Mouse (Mus musculus): Measurements from ENCODE around the gene Taar8c. TPM values are rescaled to one million over a fixed set of nuclear protein-coding genes. Genes with fewer than 3 reads are reported as not detected.

The Taar8c gene
- polyA plus RNA-seq, 1 experiment from 2014 or later: not detected

- Histone ChIP-seq H3K9me3 (replicated peaks) (no peaks in the 10 kb centered on the region), H3K27ac (ENCODE audit: poor library complexity, severe bottlenecking) (no peak overlapping the region), H3K9ac (no peak overlapping the region), H3K27me3 (replicated peaks) (no peaks in the 10 kb centered on the region), H3K36me3 (no peaks in the 10 kb centered on the region), H3K4me1 (replicated peaks) (no peaks in the 10 kb centered on the region), H3K4me3 (no peak overlapping the region), H3K4me2 (no peak overlapping the region)
- ATAC-seq (ENCODE audit: insufficient number of reproducible peaks, low FRiP score): no peak
- WGBS: 83% methylated on average over 3 of the region's 3 CpGs
Observed at GRCm38 (mm10) chr10:24058986-24059385, 42.7 kb downstream of the Taar8c start.

- Histone ChIP-seq H3K36me3 (no peaks in the 10 kb centered on the region), H3K27ac (ENCODE audit: poor library complexity, severe bottlenecking) (no peak overlapping the region), H3K9ac (no peak overlapping the region), H3K27me3 (replicated peaks) (no peaks in the 10 kb centered on the region), H3K4me1 (replicated peaks) (no peaks in the 10 kb centered on the region), H3K4me3 (no peak overlapping the region), H3K9me3 (replicated peaks) (no peaks in the 10 kb centered on the region), H3K4me2 (no peak overlapping the region)
- 22% methylated on average over 5 of the region's 5 CpGs for WGBS
- ATAC-seq (ENCODE audit: insufficient number of reproducible peaks, low FRiP score): no peak
Observed at GRCm38 (mm10) chr10:24052039-24052438, 49.7 kb downstream of the Taar8c start.

Other genes starting within 250 kb of the Taar8c start
- gene Vnn1, start 207.2 kb downstream of the Taar8c start, polyA plus RNA-seq (2016; fragmentation: Nextera tagmentation; extraction: Ambion mirVana): 6.9 and 7.0 TPM in 2 replicates
- gene Taar1, start 181.6 kb downstream of the Taar8c start, polyA plus RNA-seq (2016; fragmentation: Nextera tagmentation; extraction: Ambion mirVana): not detected in 2 replicates
- not detected in 2 replicates for gene Taar2, start 163.3 kb downstream of the Taar8c start, polyA plus RNA-seq (2016; fragmentation: Nextera tagmentation; extraction: Ambion mirVana)
- not detected in 2 replicates for gene Taar3, start 152.4 kb downstream of the Taar8c start, polyA plus RNA-seq (2016; fragmentation: Nextera tagmentation; extraction: Ambion mirVana)
- not detected in 2 replicates for gene Taar4, start 141.4 kb downstream of the Taar8c start, polyA plus RNA-seq (2016; fragmentation: Nextera tagmentation; extraction: Ambion mirVana)
- not detected in 2 replicates for gene Taar5, start 131.2 kb downstream of the Taar8c start, polyA plus RNA-seq (2016; fragmentation: Nextera tagmentation; extraction: Ambion mirVana)
- not detected in 2 replicates for gene Taar6, start 116.3 kb downstream of the Taar8c start, polyA plus RNA-seq (2016; fragmentation: Nextera tagmentation; extraction: Ambion mirVana)
- not detected in 2 replicates for gene Taar7a, start 108.4 kb downstream of the Taar8c start, polyA plus RNA-seq (2016; fragmentation: Nextera tagmentation; extraction: Ambion mirVana)
- gene Taar7b, start 102.0 kb downstream of the Taar8c start, polyA plus RNA-seq (2016; fragmentation: Nextera tagmentation; extraction: Ambion mirVana): not detected in 2 replicates
- not detected in 2 replicates for gene Taar7d, start 74.7 kb downstream of the Taar8c start, polyA plus RNA-seq (2016; fragmentation: Nextera tagmentation; extraction: Ambion mirVana)
- not detected in 2 replicates for gene Taar7e, start 64.3 kb downstream of the Taar8c start, polyA plus RNA-seq (2016; fragmentation: Nextera tagmentation; extraction: Ambion mirVana)
- not detected in 2 replicates for gene Taar7f, start 52.4 kb downstream of the Taar8c start, polyA plus RNA-seq (2016; fragmentation: Nextera tagmentation; extraction: Ambion mirVana)
- gene Taar8a, start 25.4 kb downstream of the Taar8c start, polyA plus RNA-seq (2016; fragmentation: Nextera tagmentation; extraction: Ambion mirVana): not detected in 2 replicates
- not detected in 2 replicates for gene Taar8b, start 9.6 kb downstream of the Taar8c start, polyA plus RNA-seq (2016; fragmentation: Nextera tagmentation; extraction: Ambion mirVana)
- not detected in 2 replicates for gene Taar9, start 7.6 kb upstream of the Taar8c start, polyA plus RNA-seq (2016; fragmentation: Nextera tagmentation; extraction: Ambion mirVana)
- 86.9 and 92.5 TPM in 2 replicates for gene Stx7, start 47.4 kb upstream of the Taar8c start, polyA plus RNA-seq (2016; fragmentation: Nextera tagmentation; extraction: Ambion mirVana)
- gene Moxd1, start 121.6 kb upstream of the Taar8c start, polyA plus RNA-seq (2016; fragmentation: Nextera tagmentation; extraction: Ambion mirVana): 2.7 TPM in 2 replicates

Data from heart, embryonic 12.5 days (tissue).